Mouse (Mus musculus): ENCODE data around the gene Zfp458.

DNA sequence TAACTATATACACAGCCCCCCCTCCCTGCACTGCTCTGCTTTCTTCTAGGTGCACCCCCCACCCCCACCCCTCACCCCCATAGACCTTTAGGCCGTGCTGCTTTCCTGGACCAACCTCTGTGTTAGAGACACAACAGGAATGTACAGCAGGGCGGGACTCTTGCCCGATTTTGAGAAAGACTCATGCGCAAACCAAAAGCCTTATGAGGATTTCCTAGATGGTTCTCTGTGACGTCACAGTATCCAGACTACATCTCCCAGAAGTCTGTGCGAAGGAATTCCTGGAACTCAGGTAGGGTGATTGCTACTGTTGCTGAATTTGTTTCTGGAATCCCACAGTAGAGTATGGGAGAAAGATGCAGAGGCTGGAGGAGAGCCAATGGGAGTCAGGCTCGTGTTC, at the start of gene Zfp458:
- TF ChIP-seq MYOG (IDR thresholded peaks at IDR 0.05; ENCODE audit: control insufficient read depth in 1 of 3, insufficient read depth in 1 of 3, insufficient read length in 2 of 3, low read depth in 2 of 3) = no peak
- TF ChIP-seq POLR2A (IDR thresholded peaks at IDR 0.05; ENCODE audit: insufficient read length, low read depth) = no peak
- TF ChIP-seq USF1 (IDR thresholded peaks at IDR 0.05; ENCODE audit: low read depth) = no peak
- no peak for TF ChIP-seq MYOD1 (IDR thresholded peaks at IDR 0.05; ENCODE audit: control insufficient read depth in 1 of 3, insufficient read length in 2 of 3, low read depth in 2 of 3)
- no peak for TF ChIP-seq CEBPB (IDR thresholded peaks at IDR 0.05; ENCODE audit: insufficient read depth, poor library complexity, severe bottlenecking)
- TF ChIP-seq REST (IDR thresholded peaks at IDR 0.05; ENCODE audit: insufficient read depth, insufficient read length) = no peak
- no peak for TF ChIP-seq SRF (IDR thresholded peaks at IDR 0.05; ENCODE audit: control insufficient read depth, insufficient read length, low read depth)
- no peak for TF ChIP-seq POLR2AphosphoS2 (IDR thresholded peaks at IDR 0.05; ENCODE audit: insufficient read length, low read depth)
- TF ChIP-seq TCF12 (IDR thresholded peaks at IDR 0.05; ENCODE audit: insufficient read depth, poor library complexity, severe bottlenecking) = no peak
- TF ChIP-seq MAX (IDR thresholded peaks at IDR 0.05; ENCODE audit: low read depth) = no peak
- no peak for TF ChIP-seq TCF3 (IDR thresholded peaks at IDR 0.05; ENCODE audit: insufficient read length, low read depth)
- TF ChIP-seq E2F4 (IDR thresholded peaks at IDR 0.05; ENCODE audit: insufficient read depth) = no peak
